Mouse (Mus musculus) T-helper 2 cell (primary cell): ENCODE results near the gene Med19.

ENCODE experiments used
- in situ Hi-C: fragments of 300-600 bp; cut with MboI, MseI; formaldehyde crosslinking; loops from one replicate; pipeline ENCODE4 v1.15.1; 2025; ENCODE audit warnings: high pct_unique_total_duplicates

Gene Med19

GRCm38 (mm10) chr2:84677968-84678880 is at the start of gene Med19, which contains the start of gene Gm28635:
TSS of gene Med19 (plus strand) at chr2:84678402.
TSS of gene Gm28635 (minus strand) at chr2:84678041.
- in situ Hi-C loops = loop anchor here (5.0 kb wide), 1 partner anchor 39 kb away; the partner anchor contains the start of gene Zdhhc5

DNA sequence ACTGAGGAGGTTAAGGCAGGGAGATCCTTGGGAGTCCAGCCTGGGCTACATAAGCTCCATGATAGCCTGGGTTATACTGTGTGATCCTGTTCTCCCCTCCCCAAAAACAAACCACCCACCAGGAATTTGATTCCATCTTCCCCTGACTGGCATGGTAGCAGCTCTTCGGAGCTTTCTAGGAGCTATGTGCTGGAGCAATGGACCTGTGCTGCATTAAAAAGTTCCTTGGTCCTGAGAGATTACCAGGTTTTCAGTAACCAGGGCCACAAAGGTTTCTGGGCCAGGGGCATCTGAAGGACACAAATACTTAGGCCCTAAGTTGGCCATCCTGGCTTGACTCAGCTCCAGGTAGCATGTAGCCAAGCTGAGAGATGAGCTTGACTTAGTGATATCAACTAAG is 46.2 kb upstream of the Med19 start:
- in situ Hi-C loops = no loop called here

DNA sequence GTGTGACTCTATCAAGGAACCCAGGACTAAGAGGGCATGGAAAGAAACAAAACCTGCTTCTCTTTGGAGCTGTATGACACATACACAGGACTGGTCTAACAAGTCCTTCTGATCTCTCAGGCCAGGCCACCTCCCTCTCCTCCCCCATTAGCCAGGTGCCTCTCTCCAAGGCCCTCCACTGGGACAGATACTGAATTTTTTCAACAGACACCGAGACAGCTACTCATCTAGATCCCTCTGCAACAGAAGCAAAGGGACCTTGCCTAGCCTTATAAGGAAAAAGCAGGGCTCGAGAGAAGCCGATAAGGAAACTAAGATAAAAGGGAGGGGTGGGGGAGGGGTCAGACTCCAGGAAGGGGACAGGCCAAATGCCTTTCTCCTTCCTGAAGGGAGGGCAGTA is 45.2 kb upstream of the Med19 start:
- in situ Hi-C loops = no loop called here

DNA sequence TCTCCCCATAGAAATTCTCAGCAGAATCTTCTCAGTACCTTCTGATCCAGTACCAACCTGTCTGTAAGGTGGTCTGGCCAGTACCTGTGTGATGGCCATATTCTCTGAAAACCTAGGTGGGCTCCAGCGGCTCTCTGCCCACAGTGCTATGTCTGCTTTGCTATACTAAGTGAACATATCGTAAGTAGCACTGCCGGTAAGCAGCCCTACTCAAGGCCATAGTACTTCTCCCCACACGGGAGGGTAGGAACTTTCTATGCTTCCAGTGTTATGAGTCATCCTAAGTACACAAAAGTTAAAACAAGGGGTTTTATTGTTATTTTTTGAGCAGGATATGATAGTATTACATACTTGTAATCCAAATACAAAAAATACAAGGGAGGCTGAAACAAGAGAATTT is 44.2 kb upstream of the Med19 start:
- in situ Hi-C loops = no loop called here

- in situ Hi-C loops = no loop called here
Measured at GRCm38 (mm10) chr2:84634934-84635482, 43.2 kb upstream of the Med19 start.

DNA sequence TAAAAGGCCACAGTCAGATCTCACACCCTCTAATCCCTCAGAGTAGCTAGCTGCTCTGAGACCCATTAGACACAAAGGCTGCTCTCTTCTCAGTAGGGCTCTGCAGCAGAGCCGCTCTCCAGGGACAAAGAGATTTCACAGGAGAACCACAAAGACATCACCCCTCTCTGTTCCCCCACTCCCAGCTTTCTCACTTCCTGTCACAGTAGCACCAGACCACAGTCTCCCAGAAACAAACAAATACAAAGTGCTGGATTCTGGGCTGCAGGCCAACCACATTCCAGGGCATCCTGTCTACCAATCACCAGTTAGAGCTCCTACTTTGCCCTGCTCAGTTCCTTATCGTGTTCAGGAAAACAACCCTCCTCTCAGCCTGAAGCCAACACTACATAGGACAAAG is 42.6 kb upstream of the Med19 start:
- in situ Hi-C loops = no loop called here

- in situ Hi-C loops = no loop called here
Measured at GRCm38 (mm10) chr2:84636231-84636741, 41.9 kb upstream of the Med19 start.

GRCm38 (mm10) chr2:84637452-84638165 is 40.6 kb upstream of the Med19 start:
- in situ Hi-C loops = no loop called here

DNA sequence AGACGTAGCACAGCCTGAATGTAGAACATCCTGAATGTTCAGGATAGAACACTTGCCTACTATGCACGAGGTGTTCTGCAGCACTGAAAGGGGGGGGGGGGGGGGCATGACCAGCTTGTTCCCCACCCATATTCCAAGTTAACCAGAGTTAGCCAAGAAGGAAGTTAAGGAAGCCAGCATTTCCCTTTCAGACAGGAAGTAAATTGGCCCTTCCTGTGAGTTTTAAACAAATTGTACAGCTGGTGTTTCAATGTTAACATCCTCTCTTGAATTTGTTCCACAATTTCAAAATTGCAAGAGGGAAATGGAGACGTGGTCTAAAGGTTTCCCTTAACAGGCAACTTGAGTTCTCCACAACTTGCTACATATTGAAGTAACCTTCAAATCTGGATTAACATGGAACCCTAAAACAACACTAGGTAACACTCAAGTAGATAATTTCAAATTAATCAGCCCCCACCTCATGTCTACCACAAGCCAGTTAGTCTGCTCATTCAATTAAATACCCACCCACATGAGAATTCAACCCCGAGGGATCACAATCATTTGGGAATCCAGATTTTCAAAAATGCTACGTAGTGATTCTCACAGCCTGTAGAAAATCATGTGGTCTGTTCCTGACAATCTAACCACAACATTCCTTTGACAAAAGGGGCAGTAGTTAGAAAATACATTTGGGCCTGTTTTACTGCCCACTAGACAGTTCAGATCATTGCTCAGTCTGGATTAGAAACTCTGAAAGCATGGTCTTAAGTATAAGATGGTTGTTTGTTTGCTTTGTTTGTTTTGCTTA is 39.6 kb upstream of the Med19 start:
- in situ Hi-C loops = no loop called here

DNA sequence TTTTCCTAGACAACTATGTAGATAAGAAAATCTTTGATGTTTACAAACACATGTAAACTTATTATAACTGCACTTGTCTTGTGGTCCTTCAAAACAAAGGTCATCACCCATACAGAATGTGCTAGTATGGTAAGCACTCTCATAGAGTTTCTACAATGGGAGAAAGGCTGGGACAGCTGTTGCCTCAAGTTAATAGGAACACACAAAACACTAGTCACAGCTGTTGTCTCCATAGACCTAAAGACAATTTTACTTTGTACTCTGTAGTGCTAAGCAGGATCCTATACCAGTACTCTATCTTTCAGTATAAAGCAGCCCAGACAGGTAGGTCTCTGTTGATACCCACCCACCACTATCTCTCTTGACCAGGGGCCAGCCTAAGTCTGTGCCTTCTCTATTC is 37.4 kb upstream of the Med19 start:
- in situ Hi-C loops = no loop called here

DNA sequence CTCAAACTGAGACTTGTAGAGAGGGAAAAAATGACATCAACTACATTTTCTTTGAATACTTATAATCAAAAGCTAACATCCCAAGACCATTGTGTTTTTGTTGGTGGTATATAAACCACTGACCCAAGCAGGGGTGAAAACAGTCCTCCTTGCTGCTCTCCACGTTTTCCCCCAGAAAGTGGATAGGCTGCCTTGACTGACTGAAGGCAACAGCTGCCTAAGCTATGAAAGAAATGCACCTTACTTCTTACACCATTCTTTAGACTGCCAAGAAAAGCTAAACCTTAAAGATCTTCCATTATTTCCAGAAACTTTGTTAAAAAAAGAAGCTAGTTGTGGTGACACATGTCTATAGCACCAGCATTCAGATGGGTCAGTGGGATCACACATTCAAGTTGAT is 32.1 kb upstream of the Med19 start:
- in situ Hi-C loops = no loop called here

GRCm38 (mm10) chr2:84647051-84647568 is 31.1 kb upstream of the Med19 start:
- in situ Hi-C loops = no loop called here

DNA sequence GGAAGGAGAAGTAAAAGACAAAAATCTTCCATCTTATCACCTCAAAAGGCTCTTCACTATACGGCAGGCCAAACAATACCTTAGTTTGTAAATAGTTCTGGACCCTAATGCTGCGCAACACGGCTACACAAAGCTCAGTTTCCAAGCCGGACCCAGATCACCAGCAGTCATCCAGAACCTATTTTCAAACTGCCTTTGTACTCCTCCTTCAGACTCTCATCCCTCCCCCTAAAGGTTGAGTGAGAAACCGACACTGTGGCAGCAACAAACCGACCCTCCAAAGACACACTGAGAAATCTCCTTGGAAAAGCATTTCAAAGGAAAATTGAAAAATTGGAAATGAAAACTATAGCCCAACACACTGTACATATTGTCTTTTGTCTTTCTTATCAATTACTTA is 29.8 kb upstream of the Med19 start:
- in situ Hi-C loops = no loop called here

GRCm38 (mm10) chr2:84649674-84650073 is 28.5 kb upstream of the Med19 start:
- in situ Hi-C loops = no loop called here

DNA sequence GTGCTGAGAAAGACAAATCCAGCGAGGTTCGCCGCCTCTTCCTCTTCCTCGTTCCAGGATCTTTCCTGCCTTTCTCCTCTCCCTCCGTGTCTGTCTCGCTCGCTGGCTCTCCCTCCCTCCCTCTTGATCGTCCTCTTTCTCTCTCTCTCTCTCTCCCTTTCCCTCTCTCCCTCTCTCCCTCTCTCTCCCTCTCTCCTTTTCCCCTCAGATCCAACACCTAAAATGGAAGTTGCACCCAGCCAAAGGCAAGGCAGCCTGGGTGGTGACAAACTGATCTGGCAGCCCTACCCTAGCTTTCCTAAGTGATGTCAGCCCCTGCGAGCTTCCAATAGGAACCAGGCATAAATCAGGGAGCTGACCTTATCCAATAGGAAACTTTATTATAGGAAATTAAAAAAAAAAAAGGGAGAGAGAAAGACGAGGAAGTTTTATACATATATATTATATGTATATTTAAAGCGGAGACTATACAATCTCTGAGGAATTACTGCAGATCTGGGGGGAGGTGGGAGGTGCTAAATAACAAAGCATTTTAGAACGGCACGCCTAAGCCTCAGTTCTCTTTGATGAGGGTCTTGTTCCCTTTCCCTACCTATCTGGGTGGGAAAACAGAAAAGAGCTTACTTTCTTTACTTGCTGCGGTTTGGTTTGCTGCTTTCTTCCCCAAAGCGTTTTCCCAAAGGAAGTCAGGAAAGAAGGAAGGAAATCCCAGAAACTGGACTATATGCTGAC is 27.6 kb upstream of the Med19 start, which contains the start of gene Ctnnd1:
TSS of gene Ctnnd1 (minus strand) at position 302 of the 732 bp plus-strand sequence.
- in situ Hi-C loops = no loop called here

- in situ Hi-C loops = no loop called here
Measured at GRCm38 (mm10) chr2:84653354-84653753, 24.8 kb upstream of the Med19 start.

GRCm38 (mm10) chr2:84655864-84656263 is 22.3 kb upstream of the Med19 start:
- in situ Hi-C loops = no loop called here

GRCm38 (mm10) chr2:84658806-84659205 is 19.4 kb upstream of the Med19 start, which contains the start of gene Btbd18:
TSS of gene Btbd18 (plus strand) at chr2:84659079.
- in situ Hi-C loops = no loop called here

DNA sequence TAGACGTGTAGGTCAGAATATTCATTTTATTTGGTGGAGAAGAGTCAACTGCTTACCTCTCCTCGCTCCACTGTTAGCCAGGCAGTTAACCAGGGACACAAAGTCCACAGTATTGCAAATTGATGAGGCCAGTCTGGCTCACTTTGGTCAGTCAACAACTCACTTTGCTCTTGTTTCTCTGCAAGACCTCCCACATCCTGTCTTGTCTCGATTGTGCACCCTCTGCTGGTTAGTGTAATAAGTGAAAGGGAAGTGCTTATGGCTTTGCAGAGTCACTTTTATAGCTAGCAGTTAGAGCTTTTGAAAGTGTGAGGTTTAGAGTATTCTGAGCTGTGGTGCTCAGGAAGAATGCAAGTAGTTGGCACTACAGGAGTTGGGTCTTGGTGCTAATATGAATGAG is 17.9 kb upstream of the Med19 start:
- in situ Hi-C loops = loop anchor here (5.0 to 10.0 kb wide), 2 partner anchors 45 to 203 kb away; no protein-coding TSS in a partner anchor

DNA sequence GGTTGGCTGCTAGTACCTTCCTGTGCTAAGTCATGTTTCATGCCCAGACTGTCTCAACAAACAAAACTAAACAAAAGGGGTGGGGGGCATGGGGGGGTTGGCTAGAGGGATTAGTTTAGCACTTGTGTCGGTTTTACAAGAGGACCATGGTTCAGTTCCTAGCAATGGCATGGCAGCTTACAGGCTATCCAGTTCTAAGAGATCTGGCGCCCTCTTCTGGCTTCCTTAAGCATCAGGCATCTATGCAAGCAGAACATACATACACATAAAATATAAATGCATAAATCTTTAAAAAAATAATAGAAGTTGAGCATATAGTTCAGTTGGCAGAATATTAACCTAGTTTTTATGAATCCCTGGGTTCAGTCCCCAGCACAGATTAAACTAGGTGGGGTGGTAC is 15.3 kb upstream of the Med19 start:
- in situ Hi-C loops = loop anchor here (5.0 to 10.0 kb wide), 2 partner anchors 48 to 206 kb away; no protein-coding TSS in a partner anchor
